Mouse (Mus musculus) thymus, postnatal 4 days (tissue): ENCODE results near the gene Ptprn2.

Source experiments
- DNase-seq: peaks from one replicate; pipeline ENCODE4 v3.0.0; 2021

Ptprn2 gene

DNA sequence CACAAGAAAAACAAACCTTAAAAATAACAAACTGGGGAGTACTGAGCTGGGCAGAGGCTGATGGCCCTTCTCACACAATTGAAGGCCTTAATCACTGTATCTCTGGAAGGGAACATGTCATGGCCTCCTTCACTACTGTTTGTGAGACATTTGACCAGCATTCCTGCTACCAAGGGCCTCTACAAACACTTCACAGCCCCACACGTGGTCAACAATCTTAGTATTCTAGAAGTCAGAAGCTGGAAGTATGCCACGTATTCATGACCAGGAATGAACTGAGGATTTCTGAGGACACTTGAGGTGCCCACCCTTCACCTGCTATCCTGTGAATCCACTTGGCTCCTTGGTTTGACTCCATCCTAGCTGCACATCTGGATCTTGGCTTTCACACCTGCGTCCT lies 302.8 kb downstream of the Ptprn2 start:
- DNase-seq: no peak

DNA sequence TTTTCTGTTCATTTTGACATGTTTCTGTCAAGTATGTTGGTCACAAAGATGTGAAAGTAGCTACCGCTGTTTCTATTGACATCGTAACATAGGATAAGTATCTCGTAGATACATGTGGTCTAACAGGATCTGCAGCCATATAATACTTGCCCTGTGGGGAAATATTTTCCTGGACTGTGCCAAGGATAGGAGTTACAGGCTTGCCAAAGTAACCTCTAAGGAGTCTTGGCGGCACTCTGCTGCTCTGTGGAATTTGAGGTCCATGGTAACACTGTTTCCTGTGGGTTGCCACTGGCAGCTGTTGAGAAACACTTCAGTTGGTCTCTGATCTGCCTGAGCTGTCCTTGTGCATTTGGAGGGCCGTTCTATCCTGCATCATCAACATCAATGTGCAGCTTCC lies 317.8 kb downstream of the Ptprn2 start:
- DNase-seq: no peak

DNA sequence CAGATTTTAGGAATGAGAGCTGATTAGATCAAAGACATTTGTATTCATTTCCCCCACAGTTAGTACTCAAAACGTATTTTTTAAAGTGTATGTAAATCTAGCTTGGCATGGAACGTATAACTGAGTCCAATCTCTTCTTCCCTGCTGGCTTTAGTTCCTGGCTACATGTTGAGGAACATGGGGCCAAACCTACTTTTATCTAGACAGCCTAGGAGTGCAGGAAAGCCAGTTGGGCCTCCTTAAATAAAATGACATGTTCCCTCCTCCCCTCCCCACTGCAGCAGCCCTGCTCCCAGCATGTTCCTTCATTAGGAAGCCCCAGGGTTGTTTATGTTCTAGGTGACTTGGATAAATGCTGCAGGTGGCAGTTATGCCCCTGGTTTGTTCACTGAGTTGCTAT lies 319.2 kb downstream of the Ptprn2 start:
- no peak for DNase-seq

DNA sequence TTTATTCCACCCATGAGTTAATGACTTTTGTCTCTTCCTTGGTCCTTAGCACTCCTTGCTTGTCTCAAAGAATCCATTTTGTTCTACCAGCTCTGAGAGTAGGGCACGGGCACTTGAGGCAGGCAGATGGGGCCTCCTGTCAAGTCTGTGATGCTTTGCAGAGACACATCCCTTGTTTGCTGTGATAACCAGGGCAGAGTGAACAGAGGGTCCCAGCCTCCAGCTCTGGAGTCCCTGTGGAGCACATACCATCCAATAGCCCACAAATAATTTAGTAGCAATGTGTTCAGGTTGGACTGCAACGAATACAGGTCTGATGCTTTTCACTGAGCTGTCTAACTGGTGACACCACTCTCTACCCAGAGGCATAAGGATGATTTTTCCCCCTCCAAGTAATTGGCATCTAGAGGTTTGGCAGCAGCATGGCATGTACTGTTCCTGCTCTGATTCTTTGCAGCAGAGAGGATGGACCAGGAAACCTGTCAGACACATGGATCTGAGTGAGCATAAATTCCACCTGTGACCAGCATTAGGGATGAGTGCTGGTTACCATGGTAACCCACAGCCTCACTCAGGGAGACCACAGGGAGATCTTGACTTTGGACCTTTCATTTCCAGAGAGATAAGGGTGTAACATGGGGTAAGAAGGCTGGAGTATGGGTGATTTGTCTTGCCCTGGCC lies 319.7 kb downstream of the Ptprn2 start:
- DNase-seq: no peak

DNA sequence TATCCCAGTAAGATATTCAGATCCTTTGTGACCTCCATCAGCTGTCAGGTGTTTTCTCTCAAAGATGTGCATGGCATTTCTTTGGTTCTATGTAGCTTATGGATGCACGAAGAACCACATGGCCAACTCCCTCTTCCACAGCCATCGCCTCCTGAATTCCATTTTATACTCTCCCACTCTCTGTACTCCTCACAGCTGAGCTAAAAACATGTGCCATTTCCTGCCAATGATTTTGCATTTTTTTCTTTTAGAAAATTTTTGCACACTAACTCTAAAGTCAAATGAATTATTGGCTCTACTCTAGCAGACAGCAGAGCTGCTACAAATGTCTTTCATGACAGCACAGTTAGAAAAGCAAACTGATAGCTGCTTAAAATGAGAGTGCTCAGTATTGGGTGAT lies 320.6 kb downstream of the Ptprn2 start:
- DNase-seq: no peak

DNA sequence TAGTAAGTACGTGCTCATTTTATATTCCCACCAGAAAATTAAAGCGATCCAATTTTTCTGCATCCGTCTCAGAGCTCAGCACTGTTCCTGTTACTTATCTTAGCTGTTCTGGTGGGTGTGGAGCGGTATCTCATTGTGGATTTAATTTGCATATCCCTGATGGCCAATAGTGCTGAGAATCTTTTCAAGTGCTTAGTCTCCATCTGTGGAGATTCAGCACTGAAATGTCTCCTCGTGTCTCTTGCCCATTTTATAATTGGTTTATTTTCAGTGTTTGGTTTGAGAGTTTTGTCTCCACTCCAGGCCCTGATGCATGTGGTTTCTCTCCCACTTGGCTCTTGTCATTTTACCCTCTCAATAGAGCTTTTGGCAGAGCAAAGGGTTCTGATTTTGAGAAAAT lies 327.5 kb downstream of the Ptprn2 start:
- DNase-seq: no peak

DNA sequence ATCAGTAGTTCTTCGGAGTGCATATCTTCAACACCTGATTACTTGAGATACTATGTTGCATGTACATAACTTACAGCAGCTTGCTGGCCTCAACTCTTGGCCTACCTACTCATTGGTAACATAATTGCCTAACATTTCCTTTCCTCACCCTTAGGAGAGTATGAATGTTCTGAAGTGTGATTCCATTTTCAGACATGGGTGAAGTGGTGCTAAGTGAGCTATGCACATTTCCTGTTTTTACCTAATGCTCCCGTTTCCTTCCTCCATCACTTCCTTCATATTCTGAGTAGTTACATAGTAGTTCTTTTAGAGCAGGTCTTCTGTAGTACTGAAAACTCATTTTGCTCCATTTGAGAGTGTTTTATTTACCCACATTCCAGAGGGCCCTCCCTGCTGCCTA lies 334.3 kb downstream of the Ptprn2 start:
- no peak for DNase-seq

DNA sequence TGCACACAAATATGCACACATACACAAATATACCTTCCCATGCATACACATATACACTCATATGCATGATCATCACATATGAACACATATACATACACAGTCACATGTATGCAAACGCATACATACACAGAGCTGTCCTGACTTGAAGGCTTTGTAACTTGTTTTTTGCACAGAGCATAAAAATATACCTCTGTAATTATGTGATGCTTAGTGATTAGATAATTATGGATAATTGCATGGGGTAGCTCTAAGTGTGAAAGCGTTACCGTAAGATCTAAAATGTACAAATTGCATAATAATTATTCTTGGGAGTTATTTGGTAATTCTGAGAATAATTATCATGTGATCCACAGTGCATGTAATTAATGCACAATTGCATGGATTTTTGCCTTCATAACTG lies 337.8 kb downstream of the Ptprn2 start:
- no peak for DNase-seq

DNA sequence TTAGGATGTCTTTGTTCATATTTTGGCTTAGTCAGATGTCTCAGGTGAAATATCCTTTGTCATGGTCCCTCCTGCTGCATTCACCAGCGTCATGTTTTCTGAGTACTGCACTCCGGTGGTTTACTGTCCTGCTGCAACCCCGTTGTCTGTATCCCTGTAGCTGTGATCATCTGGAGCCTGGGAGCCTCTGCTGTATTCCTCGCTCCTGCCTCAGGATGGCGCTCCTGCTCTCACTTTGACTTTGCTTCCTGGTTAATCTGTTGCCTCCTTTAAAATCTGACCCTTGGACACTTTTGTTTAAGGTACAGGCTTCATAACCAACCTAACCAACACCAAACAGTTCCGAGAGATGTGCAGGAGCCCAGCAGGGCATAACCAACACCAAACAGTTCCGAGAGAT lies 342.2 kb downstream of the Ptprn2 start:
- no peak for DNase-seq

DNA sequence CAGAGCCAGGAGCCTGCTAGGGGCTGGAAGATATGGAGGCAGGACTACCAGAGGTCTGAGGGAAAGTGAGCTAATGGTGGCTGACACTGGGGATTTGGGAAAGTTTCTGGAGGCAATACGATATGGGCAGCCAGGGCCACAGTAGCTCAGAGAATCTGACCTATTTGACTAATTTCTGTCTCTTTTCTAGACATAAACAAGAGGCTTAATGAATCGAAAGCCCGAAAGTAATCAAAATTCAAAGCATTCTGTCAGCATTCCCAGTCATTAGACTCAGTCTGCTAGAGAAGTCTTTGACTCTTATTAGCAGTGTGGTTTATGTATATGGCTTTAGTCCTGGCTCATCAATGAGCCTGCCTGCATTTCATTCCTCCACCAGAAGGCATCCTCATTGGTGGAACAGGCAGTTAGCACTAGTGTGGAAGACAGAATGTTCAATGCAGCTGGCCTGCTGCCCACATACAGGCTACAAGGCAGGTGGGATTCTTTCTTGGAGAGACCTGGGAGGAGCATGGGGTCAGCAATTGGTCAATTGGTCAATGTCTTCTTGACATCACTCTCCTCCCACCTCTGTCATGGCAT lies 353.2 kb downstream of the Ptprn2 start:
- DNase-seq: no peak

DNA sequence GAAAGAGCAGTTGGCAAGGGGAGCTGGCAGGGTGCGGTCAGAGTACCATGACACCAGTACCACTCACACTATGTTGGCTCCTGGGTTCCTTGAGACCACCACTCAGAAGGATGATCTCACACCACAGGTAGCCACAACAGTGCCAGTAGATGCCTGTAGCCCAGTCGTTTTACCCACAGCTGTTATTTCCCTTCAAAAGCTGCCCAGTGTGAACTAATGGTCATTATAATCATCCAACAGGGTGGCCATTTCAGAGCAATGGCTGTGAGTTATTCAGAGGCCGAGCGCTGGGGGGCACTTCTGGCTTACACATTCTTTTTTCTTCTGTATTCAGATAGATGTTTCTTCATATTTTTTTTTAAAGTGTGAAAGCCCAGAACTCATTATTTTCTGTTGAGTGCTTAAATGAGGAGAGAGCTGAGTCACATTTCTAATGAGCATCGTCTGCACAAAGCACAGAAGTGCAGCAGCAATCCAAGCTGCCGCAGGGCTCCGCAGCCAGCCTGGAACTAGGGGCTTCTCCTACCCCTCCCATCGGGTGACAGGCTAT lies 357.3 kb downstream of the Ptprn2 start:
- no peak for DNase-seq

DNA sequence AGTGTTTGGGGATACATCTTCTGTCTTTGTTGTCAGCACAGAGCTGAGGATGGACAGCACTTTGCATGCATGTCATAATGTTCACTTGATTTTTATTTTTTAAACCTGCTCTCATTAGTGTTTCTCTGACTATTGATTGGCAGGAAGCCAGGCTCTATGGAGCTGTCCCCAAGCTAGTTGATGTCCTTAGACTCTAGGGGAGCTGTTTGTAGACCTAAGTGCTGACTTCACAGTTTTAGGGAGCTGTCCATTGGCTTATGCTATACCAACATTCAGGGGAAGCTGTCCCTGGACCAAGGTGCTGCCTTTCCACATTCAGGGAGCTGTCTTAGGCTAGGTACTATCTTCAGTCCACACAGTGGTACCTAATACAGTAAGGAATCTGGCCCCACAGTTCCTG lies 360.7 kb downstream of the Ptprn2 start:
- DNase-seq: no peak

DNA sequence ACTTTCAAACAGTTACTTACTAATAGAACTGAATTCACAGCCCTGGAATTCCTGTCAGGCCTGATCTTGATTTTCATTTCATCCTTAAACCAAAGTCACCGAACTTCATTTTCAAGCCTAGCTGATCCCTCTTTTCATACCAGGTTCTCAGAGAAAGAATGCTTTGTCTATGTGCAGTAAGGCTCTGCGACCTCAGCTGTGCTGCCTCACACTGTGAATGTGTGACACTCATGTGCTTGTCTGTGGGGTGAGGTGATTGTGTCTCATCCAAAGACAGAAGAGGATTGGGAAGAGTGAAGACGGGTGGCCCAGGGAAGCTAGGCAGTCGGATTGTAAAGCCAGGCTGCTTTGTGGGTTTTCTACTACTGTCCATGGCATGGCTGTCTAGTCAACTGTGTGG lies 361.5 kb downstream of the Ptprn2 start:
- DNase-seq: no peak

DNA sequence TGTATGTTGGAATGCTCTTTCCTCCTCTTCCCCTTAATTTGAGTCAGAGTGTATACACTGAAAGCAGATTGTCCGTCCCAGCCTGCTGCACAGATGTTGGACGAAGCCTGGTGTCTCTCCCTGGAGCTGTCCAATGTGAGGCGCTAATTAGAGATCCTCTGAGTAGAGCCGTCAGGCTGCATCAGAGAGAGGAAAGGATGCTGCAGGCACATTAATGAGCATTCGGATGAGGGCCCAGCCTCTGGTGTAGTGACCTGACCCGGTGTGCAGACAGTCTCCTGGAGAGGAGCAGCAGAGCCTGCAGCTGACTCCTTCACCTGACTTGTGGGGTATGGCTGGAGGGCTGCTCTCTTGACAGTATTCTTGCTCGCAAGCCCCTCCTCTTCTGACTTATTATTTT lies 370.8 kb downstream of the Ptprn2 start:
- DNase-seq: no peak

DNA sequence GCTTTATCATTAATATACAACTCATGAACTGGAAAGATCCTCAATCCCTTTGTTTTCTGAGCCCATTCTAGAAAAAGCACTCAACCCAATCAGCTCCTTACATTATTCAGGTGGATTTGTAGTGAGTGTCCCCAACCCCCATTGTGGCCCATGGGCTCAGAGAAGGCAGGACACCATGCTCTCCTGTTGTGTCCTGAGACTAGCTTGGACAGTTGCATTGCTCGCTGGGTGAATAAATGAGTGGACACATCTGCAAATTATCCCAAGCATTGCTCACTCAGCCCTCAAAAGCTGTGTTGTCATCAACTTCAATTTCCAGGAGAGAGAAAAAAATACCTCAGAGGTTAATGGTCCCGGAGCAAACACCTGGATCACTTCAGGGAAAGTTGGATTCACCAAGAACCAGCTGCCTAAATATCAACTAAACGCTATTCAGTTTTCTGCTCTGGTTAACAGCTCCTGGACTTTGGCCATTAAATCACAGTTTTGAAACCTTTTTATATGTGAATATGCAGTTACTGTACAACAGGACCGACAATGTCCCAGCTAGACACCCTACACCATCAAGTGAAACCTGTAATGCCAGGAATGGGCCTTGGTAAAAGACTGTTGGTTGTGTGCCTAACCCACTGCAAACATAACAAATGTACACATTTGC lies 376.0 kb downstream of the Ptprn2 start:
- no peak for DNase-seq

DNA sequence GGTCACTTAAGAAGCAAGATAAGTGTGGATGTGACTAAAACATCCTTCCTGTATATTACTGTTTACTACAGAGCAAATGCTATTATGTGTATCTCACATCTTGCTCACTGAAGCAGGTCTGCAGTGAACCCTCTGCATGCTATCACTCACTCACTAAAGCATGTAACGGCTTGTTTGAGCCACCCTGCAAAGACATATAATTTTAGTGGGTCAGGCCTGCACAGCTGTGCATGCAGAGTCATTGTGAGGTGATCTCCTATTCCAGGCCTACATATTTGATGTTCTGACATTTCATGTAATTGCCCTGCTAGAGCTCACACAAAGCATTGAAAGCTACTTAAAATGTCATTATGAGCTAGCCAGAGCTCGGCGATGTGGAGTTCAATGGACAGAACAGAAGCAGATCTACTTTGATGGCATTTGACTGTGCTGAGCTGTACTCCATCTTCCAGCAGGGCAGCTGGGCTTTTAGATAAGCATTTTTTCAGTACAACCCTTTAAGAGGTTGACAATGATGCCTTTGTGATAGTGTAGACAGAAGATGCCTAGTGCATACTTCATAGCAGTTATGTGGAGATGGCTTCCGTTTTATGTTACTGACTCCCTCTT lies 377.9 kb downstream of the Ptprn2 start:
- DNase-seq: no peak

DNA sequence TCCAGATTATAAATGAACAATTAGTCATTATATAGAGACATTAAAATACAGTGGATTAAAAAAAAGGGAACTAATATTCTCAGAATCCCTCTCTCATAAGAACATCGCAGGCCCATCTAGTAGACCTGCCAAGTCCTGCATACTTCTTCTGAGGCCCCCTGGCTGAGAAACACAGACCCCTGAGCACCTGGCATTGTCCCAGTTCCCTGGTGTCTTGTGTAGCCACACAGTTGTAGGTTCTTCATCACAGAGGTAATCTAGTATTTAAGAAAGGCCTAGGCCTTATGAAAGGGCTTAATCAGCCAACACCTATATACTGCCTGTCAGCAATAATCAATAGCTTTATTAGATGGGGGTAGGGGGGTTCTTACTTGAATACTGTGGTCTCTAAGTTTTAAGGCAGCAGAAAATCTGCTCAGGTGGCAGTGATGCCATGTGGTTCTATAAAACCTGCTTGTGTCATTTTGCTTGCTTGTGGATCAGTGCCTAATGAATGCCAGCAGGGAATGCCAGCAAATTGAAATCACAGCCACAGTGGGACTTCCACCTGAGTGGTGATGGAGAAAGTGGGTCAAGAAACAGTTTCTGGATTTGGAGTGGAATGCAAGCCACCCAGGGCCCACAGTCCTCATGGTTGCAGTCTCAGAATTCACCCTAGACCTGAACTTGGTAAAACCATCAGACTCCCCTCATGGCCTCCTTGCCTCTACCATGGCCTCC lies 388.5 kb downstream of the Ptprn2 start:
- DNase-seq: no peak

DNA sequence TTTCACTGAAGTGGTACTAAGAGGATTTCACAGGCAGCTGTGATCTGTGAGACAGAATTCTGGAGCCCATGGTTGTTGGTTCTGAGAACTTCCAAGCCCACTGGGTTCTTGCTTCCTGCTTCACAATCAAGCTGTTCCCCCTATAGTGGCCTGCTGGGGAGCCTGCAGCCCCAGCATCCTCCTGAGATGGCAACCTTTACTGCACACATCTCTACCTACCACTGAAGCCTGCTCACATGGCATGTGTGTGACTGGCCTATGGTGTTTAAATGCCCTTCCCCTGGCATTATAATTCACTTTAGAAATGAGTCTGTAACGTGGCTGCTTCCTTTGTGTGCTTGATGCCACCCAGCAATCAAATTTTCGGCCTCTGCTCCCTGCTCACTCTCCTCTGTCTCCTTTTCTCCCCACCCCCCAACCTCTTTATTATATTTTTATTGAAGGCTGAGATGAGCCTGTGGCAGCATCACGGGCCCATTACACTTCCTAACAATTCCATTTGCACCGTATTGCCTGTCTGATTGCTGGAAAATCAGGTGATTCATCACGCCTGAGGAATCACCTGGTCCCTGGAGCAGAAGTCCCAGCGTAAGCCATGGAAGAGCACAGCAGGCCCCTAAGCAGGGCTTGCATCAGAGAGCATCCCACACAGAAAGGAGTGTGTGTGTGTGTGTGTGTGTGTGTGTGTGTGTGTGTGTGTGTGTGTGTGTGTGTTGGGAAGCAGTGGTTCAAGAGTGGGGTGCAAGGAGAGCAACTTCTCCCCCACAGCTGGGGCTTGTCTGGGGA lies 402.2 kb downstream of the Ptprn2 start:
- DNase-seq: no peak

DNA sequence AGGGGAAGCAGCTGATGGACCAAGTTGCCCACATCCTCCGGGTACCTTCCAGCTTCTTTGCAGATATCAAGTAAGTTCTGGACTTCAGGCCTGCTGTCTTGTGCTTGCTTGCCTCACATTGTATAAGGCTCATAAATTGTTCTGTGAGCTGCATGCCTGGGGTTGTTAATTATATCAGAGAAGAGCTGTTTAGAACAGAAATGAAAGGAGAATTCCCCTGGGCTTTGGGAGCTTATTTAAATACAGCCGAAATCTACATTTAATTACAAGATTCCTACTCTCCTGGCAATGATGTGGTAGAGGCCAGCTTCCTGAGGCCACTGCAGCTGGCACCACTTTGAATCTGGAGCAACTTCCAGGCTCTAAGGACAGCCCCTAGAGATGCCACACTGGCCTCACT lies 403.3 kb downstream of the Ptprn2 start:
- DNase-seq: no peak

DNA sequence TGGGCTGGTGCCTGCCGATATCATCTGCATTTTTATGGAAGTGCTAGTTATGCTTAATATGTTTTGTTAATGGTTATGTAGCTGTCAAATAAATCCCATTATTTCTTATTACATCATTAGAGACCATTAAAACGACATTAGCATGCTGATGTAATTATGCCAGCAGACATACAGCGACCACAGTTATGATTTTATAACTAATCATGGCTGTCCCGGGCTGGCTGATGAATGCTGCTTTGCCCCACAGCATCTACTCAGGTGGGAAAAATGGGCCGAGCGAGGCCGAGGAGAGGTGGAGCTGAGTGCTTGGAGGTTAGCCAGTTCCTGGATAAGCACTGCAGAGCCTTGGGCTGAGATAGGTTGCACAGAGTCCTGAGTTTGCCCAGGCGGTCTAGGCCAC lies 407.1 kb downstream of the Ptprn2 start:
- no peak for DNase-seq

DNA sequence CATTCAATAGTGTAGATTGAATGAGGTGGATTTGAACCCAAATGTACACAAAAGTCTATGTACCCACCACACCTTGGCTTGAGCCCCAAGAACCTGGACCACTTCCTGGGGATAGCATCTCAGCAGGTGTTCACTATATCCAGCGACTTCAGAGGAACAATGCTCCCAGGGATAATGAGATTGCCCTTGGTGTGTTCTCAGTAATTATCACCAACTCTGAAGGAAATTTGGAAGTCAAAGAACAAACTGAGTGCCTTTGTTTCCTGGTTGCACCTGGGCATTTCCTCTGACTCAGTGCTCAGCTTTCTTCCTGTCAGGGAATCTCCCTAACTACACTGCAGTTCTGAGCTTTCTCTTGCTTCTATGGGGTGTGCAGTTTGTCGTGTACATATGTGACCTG lies 411.1 kb downstream of the Ptprn2 start:
- no peak for DNase-seq

DNA sequence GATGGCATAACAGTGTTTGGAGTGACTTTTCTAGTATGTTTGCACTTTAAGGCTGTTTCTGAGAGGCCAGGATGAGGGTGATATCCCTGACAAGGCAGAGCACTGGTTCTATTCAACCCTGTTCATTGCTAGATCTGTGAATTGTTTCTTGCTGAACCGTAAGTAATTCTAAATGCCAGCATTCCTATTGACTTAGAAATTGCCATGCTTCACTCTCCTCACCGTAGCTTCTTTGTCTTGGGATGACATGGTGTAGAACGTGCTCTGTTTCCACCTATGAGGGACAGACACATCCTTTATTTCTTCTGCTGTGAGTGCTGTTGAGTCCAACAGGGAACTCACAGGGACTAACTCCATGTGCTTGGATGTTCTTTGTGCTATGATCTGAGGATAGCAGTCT lies 416.3 kb downstream of the Ptprn2 start:
- DNase-seq: no peak

DNA sequence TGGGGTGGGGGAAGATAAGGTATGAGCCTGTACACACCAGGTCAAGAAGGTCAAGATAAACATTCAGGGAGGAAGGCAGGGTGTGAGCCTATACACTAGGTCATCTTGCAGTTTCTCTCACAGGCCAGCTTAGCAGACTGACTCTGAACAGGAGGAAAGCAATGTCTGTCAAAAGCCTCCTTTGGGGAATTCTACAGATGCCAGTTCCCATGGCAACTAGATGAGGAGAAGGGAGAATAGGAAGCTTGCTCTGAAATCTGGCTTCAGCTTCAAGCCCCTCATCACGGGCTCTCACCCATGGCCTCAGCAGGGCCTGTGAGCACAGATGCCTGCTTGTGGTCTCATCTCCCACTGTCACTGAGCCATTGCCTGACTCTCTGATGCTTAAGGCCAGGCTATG lies 421.9 kb downstream of the Ptprn2 start:
- no peak for DNase-seq
